Mouse (Mus musculus): ENCODE results near the gene Spdl1. TPM values are rescaled to one million over a fixed set of nuclear protein-coding genes. Genes with fewer than 3 reads are reported as not detected.

Gene Spdl1
- total RNA-seq (2021): 1 to 10 TPM; 2.6 to 3.5 TPM
- long read RNA-seq, experiment 1, partial matches to known transcripts: 1 of 3 reads
- long read RNA-seq, experiment 1, other reads (novel, unspliced or antisense): 0 of 3 reads
- long read RNA-seq, experiment 2, partial matches to known transcripts: 0 of 2 reads
- long read RNA-seq, experiment 2, other reads (novel, unspliced or antisense): 0 of 2 reads

DNA sequence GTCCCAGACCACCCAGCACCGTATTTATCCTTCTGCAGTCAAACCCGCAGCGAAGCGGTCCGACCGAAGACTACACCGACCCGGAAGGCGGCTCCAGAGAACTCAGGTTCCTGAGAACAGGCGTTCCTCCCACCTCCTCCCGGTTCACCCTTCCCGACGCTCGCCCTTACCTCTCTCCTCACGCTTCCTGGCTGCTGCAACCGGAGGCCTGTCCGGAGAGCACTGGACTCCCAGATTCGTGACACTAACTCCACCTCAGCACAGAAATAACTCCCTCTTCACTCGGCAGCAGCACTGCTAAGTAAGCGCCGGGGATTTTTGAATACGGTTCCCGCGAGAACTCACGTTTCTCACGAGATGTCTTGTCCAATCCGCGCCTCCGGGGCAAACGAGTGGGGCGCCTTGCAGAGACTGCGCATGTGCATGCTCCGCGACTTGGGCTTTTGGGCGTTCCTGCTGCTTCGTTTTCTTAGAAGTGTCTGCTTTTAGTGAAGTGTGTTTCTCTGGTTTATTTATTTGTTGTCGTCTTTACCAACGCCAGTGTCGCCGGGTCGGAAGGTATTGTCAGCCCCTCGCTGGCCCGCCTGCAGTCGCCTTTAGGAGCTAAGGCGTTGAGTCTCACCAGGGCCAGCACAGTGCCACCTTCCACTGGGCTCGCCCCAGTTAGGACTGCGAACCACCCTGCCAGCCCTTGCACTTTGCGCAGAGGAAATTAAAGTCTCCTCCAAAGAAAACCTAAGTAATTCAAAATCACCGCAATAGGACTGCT, at the start of gene Spdl1:
Gene Spdl1, minus strand, starts transcription at position 324 of the 769 bp plus-strand sequence.
- DNase-seq: peak; percentile 96

DNA sequence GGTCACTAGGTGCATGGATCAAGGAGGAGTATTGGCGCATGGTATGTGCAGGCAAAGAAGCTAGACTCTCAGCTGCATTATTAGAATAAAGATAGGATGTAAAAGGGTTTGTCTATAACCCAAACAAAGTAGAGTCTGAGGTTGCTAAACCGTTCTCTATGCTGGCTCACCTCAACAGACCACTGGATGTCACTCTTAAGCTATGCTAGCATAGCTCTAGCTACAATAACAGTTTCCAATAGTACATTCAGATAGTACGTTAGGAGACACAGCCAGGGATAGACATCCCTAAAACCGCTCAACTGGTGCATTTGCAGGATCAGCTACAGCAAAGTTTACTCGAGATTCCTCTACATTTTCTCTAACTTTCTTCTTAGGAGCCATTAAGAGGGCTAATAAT, 48.1 kb upstream of the Spdl1 start:
- DNase-seq: no peak

DNA sequence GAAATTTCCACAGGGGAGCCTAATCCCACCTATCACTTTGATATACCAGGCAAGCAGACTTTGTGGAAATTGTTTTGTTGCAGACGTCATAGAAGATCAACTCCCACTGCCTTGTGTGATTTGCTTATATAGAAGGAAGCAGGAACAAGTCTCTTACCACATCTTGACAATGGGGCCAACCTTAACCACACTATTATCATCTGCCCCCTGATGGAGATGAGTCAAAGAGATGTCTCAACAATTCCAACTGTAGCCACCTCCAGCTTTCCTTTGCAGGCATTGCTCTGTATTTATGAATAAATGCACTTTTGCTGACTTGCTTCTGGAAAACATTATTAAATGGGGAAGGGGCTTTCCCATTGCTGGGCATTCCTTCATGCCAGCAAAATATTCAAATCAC, 46.2 kb upstream of the Spdl1 start:
- no peak for DNase-seq

DNA sequence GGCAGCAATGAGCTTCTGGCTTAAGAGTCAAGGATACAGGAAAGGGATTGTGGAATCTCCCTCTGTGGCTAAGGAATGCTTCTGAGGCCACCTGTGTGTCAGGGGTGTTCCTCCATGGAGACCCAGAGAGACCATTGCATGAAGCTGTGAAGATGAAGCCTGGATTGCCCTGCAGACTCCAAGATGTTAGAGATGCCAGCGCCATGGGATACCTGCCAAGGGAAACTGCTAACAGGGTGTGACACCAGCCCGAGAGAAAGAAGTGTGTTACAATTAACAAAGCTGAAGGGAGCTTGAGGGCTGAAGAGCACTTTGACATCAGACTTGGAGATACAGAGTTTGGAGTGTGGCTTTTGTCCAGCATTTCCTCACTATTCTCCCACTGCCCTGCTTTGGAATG, 40.4 kb upstream of the Spdl1 start:
- DNase-seq: no peak

DNA sequence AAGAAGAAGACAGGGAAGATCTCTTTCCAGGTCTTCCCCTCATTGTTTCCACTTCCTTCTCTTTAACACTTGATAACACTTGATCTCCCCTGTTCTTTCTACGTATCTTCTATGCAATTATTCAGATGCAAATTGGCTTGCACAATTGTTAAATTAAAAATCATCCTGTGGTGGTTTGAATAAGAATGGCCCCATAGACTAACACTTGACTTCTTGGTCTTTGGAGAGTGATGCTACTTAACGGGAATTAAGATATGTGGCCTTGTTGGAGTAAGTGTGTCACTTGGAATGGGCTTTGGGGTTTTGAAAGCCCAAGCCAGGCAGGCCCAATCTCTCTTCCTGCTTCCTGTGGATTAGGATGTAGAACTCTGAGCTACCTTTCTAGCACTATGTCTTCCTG, 39.0 kb upstream of the Spdl1 start:
- DNase-seq: no peak

GRCm38 (mm10) chr11:34871991-34872390, 38.5 kb upstream of the Spdl1 start:
- no peak for DNase-seq

DNA sequence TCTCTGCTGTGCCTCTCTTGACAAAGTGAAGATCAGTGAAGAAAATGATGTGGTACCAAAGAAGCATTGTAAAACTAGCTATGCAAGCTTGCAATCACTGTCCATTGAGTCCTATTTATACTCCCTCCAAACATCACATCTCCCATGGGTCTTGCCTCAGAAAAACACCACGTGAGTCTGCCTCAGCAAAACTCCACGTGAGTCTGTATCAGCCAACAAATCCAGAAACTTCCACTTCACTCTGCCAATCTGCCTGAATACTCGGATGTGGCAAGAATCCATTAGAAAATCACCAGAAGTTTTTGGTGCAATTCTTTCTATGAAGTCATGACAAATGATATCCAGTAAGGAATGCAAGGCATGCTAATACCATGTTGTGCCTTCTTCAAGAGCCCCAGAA, 38.0 kb upstream of the Spdl1 start:
- DNase-seq: no peak

- DNase-seq: no peak
Observed at GRCm38 (mm10) chr11:34868626-34869025, 35.2 kb upstream of the Spdl1 start.

DNA sequence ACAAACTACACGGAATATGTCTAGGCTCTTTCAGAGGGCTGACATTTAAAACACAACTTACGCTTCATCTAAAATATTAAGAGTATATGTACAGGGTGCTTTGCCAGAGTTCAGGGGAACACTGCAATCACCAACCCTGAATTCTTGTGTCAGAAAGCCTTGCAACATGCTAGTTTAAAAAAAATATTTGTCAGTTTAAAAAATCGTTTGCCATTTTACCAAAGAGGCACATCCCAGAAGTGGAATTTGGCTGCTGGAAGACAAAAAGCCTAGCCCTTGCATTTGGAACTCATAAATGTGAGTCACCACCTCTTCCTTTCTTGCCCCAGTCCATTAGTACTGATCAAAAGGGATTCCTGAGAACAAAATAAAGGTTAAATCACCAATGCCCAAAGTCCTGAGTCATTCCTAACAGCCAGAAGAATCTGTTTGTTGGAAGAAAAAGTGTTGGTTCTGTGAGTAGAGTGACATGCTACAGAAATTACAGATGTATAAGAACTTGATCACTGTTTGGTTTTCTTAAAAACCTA, 32.4 kb upstream of the Spdl1 start:
- DNase-seq: no peak

GRCm38 (mm10) chr11:34865181-34865580, 31.7 kb upstream of the Spdl1 start:
- no peak for DNase-seq

- no peak for DNase-seq
Observed at GRCm38 (mm10) chr11:34856652-34857051, 23.2 kb upstream of the Spdl1 start.

DNA sequence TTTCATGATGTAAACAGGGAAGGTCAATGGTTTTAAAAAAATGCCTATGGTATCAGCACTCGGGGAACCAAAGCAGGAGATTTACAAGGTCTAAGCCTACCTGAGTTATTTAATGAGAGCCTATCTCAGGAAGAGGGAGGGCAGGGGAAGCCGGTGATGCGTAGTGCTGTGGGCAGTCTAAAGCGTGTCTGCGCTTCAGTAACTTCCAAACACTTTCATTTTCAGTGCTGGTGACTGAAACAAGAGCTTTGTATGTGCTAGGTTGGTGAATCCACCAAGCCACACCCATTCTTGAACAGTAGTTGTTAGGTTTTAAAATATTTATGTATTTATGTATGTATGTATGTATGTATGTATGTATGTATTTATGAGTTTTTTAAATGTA, 12.8 kb upstream of the Spdl1 start:
- DNase-seq: no peak

- DNase-seq: no peak
Observed at GRCm38 (mm10) chr11:34845567-34846267, 12.3 kb upstream of the Spdl1 start.

DNA sequence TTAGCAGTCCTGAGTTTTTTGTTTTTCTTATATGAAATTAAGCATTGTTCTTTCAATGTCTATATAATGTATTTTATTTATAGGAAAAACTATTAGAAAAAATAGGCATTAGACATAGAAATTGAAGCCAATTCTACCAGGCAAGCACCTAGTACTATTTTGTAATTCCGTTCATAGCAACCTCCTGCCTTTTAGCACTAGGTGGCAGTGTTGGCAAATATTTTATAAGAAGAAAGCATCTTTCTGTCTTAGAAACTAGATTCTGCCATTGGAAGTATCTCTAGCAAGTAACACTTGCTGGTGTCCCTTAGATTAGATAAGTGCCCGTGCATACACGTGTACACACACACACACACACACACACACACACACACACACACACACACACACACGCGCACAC, 10.1 kb upstream of the Spdl1 start:
- no peak for DNase-seq

GRCm38 (mm10) chr11:34840283-34840682, 6.8 kb upstream of the Spdl1 start:
- DNase-seq: no peak

- no peak for DNase-seq
Observed at GRCm38 (mm10) chr11:34839051-34839450, 5.6 kb upstream of the Spdl1 start.

DNA sequence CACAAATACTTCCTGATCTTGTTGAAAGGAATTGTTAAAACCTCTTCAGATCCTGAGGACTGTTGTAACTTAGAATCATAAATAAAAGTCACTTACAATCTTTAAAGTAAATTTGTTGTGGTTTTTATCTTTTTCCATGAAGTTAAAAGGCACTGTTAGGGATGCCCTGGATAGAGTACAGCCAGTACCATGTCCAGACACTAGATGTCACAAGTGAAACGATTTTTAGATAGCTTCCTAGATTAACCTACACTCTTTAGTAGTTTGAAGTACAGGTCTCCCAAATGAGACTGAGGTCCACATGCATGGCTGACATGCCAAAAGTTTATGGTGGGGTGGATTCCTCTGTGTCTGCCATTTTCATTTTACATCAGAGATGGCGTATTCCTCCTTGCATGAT, 2.8 kb upstream of the Spdl1 start:
- DNase-seq: no peak

DNA sequence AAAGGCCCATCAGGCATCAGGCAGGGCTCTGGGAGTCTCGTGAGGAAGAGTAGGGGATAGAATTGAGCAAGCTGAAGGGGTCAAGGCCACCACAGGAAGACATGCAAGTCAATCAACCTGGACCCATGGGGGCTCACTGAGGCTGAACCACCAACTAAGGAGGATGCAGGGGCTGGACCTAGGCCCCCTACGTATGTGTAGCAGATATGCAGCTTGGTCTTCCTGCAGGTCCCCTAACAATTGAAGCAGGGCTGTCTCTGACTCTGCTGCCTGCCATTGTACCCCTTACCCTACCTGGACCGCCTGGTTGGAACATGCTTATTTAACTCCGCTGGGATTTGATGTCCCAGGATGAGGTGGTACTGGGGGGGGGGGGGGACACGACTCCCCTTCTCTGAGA, 763 bp downstream of the Spdl1 start:
- no peak for DNase-seq

- no peak for DNase-seq
Observed at GRCm38 (mm10) chr11:34827803-34828202, 5.6 kb downstream of the Spdl1 start.

- DNase-seq: no peak
Observed at GRCm38 (mm10) chr11:34826940-34827339, 6.5 kb downstream of the Spdl1 start.

- no peak for DNase-seq
Observed at GRCm38 (mm10) chr11:34824791-34825190, 8.7 kb downstream of the Spdl1 start.

- no peak for DNase-seq
Observed at GRCm38 (mm10) chr11:34814767-34815166, 18.7 kb downstream of the Spdl1 start.

DNA sequence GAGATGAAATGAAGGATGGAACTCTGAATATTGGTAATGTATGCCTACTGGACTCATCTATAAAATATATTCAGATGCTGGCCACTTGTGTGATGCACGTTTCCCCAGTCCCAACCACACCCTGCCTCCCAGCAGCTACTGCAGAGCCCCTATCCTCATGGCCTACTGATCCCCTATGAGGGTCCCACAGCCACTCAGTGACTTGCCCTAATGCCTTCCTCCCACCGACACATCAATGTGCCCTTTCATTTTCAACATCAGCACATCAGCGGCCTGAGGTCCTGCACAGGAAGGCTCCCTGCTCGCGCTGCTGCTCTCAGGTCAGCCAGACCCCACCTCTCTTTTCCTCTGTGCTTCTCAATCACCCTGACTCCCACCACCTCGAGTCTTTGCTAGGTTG, 19.1 kb downstream of the Spdl1 start:
- no peak for DNase-seq
